Mouse (Mus musculus) layer of hippocampus, postnatal 36 days (tissue): Measurements from ENCODE around the gene Smg8. TPM values are rescaled to one million over a fixed set of nuclear protein-coding genes. Genes with fewer than 3 reads are reported as not detected.
"Not testable (repeated sequence)": the region's sequence is repeated elsewhere in the genome, so short reads cannot be mapped to it uniquely, and the experiment has no call there.

Experiments used
- DNase-seq, 2 experiments: peaks; one replicate each; pipeline ENCODE4 v3.0.0; 2022
- total RNA-seq, 2 experiments: library from RNA; stranded (reverse); gene quantifications; 2 replicates each; pipeline ENCODE4 v1.2.3; 2021

The Smg8 gene
- 10 to 100 TPM; 16.5 to 16.8 TPM for total RNA-seq

GRCm38 (mm10) chr11:87086290-87086984 lies at the start of gene Smg8:
Gene Smg8 (minus strand): TSS chr11:87086774.
- peak; percentile 76 to 79 for DNase-seq

- DNase-seq: peak in 1 of 2 experiments; percentile 7
Measured at GRCm38 (mm10) chr11:87136233-87136632, 49.7 kb upstream of the Smg8 start.

GRCm38 (mm10) chr11:87126824-87127816 lies 40.5 kb upstream of the Smg8 start, which contains the start of gene Trim37:
Gene Trim37 (plus strand): TSS chr11:87127077.
- peak; percentile 90 to 91 for DNase-seq

GRCm38 (mm10) chr11:87126281-87126823 lies 39.8 kb upstream of the Smg8 start:
- no peak for DNase-seq

GRCm38 (mm10) chr11:87125562-87125961 lies 39.0 kb upstream of the Smg8 start:
- no peak for DNase-seq

GRCm38 (mm10) chr11:87121864-87122263 lies 35.3 kb upstream of the Smg8 start:
- DNase-seq: no peak

- DNase-seq: no peak
Measured at GRCm38 (mm10) chr11:87110172-87110909, 23.8 kb upstream of the Smg8 start.

GRCm38 (mm10) chr11:87109519-87110171 lies 23.1 kb upstream of the Smg8 start:
- no peak for DNase-seq

- peak; percentile 97 to 98 for DNase-seq
Measured at GRCm38 (mm10) chr11:87108755-87109518, 22.4 kb upstream of the Smg8 start, which contains the start of gene Ska2. Gene Ska2 (plus strand): TSS chr11:87109234.

GRCm38 (mm10) chr11:87108409-87108754 lies 21.8 kb upstream of the Smg8 start, which contains the start of gene Prr11:
Gene Prr11 (minus strand): TSS chr11:87108708.
- no peak for DNase-seq

GRCm38 (mm10) chr11:87087142-87087541 lies 568 bp upstream of the Smg8 start:
- no peak for DNase-seq

- DNase-seq: no peak
Measured at GRCm38 (mm10) chr11:87085461-87085860, 1.1 kb downstream of the Smg8 start.

GRCm38 (mm10) chr11:87083712-87084111 lies 2.9 kb downstream of the Smg8 start:
- DNase-seq: no peak

GRCm38 (mm10) chr11:87073866-87074440 lies 12.6 kb downstream of the Smg8 start, which contains the start of gene Gdpd1:
Gene Gdpd1 (minus strand): TSS chr11:87074062.
- DNase-seq: peak; percentile 88

- peak; percentile 60 to 74 for DNase-seq
Measured at GRCm38 (mm10) chr11:87073343-87073865, 13.2 kb downstream of the Smg8 start.

- no peak for DNase-seq
Measured at GRCm38 (mm10) chr11:87062087-87062486, 24.5 kb downstream of the Smg8 start.

GRCm38 (mm10) chr11:87060410-87060809 lies 26.2 kb downstream of the Smg8 start:
- no peak for DNase-seq

GRCm38 (mm10) chr11:87056286-87056685 lies 30.3 kb downstream of the Smg8 start:
- no peak for DNase-seq

GRCm38 (mm10) chr11:87048900-87049299 lies 37.7 kb downstream of the Smg8 start:
- not testable (repeated sequence) for DNase-seq

- no peak for DNase-seq
Measured at GRCm38 (mm10) chr11:87046968-87047367, 39.6 kb downstream of the Smg8 start.
